Mouse (Mus musculus): ENCODE data around the gene Rsrc2.

- TF ChIP-seq ZC3H11A (IDR thresholded peaks at IDR 0.05; ENCODE audit: borderline replicate concordance, low read depth, low read length) (no peak), CHD2 (IDR thresholded peaks at IDR 0.05; ENCODE audit: low read depth, low read length) (no peak), ZNF384 (IDR thresholded peaks at IDR 0.05; ENCODE audit: low read depth, low read length) (no peak), MAFK (IDR thresholded peaks at IDR 0.05; ENCODE audit: insufficient read depth, low read depth, low read length) (no peak), HCFC1 (IDR thresholded peaks at IDR 0.05; ENCODE audit: borderline replicate concordance, insufficient read depth, low read length) (no peak)
These were observed 52.3 kb downstream of the Rsrc2 start for GRCm38 (mm10) chr5:123696961-123697360.

Measured in ES-E14 (cell line).